Mouse (Mus musculus): ENCODE data around the gene Prlr. TPM values are rescaled to one million over a fixed set of nuclear protein-coding genes. Genes with fewer than 3 reads are reported as not detected.

Gene Prlr
- polyA plus RNA-seq, 1 experiment from 2014 or later = 13.1 TPM

DNA sequence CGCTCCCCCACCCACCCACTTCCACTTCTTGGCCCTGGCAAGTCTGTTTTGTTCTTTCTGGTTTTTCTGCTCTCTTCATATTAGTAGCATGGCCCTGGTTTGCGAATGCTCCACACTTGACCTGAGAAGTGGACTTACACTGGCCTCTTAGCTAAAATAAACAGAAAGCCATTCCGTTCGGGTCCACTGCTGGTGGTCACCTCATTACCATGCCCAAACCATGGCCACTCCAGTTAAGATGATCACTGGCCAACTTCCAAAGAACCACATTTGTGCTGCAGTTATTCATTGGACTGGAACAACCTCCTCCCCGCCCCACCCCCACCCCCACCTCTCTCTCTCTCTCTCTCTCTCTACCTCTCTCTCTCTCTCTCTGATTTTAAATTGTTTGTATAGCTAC, 104.5 kb downstream of the Prlr start:
- Histone ChIP-seq H3K27ac (ENCODE audit: low read depth) (no peak overlapping the region), H3K9ac (replicated peaks) (no peak overlapping the region), H3K9me3 (ENCODE audit: low read length) (no peaks in the 10 kb centered on the region), H3K36me3 (replicated peaks; ENCODE audit: insufficient read depth, low read length) (no peaks in the 10 kb centered on the region), H3K27me3 (ENCODE audit: insufficient read depth, low read length) (no peaks in the 10 kb centered on the region), H3K4me2 (ENCODE audit: low read depth, low read length) (no peak overlapping the region), H3K4me3 (ENCODE audit: low read depth, low read length) (no peak overlapping the region), H3K4me1 (ENCODE audit: insufficient read depth) (no peaks in the 10 kb centered on the region)
- TF ChIP-seq CTCF (IDR thresholded peaks at IDR 0.05; ENCODE audit: low read depth) = no peak
- no peak for TF ChIP-seq EP300 (IDR thresholded peaks at IDR 0.05; ENCODE audit: low read depth)
- WGBS (ENCODE audit: insufficient replicate concordance) = 71% methylated on average over 5 of the region's 5 CpGs
- no peak for DNase-seq
- ATAC-seq = no peak

DNA sequence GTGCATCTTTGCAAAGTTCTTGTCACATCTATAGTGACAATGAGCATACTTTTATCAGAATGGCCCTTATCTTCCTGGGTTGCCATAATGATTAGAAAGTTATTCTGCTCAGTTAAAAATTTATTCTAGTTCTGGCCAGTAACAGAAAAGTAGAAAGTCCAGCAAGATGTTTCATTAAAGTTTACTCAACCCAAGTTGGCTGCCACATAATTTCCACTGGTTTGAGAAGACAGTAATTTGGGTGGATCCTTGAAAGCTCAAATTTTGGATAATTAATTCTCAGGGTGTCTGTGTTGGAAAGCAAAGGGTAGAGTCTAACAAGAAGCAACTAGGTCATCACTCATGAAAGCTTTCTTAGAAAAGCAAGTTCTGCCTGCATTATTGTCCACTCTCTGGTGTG, 106.6 kb downstream of the Prlr start:
- no peak for TF ChIP-seq EP300 (IDR thresholded peaks at IDR 0.05; ENCODE audit: low read depth)
- no peak for TF ChIP-seq CTCF (IDR thresholded peaks at IDR 0.05; ENCODE audit: low read depth)
- Histone ChIP-seq H3K9me3 (ENCODE audit: low read length) (no peaks in the 10 kb centered on the region), H3K27me3 (ENCODE audit: insufficient read depth, low read length) (no peaks in the 10 kb centered on the region), H3K4me1 (ENCODE audit: insufficient read depth) (no peaks in the 10 kb centered on the region), H3K4me2 (ENCODE audit: low read depth, low read length) (no peak overlapping the region), H3K9ac (replicated peaks) (no peak overlapping the region), H3K36me3 (replicated peaks; ENCODE audit: insufficient read depth, low read length) (no peaks in the 10 kb centered on the region), H3K27ac (ENCODE audit: low read depth) (no peak overlapping the region), H3K4me3 (ENCODE audit: low read depth, low read length) (no peak overlapping the region)
- ATAC-seq (no peak), DNase-seq (no peak)

DNA sequence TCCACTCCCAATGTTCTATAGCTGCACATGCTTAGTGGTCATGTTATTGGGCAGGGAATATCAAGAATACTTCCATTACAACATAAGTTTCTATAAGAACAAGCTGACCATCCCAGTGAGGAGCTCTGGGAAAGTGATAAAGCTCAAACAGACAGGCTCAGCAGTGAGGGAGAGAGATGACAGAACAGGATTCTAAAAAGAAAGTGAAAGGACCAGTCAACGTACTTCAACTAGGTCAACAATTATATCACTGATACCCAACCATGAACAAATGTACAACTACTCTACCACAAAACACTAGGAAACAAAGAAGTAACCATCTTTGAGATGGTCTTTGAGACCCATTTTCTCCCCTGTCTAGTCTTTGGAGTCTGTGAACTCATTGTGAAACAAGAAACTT, 119.5 kb downstream of the Prlr start:
- H3K4me1 ChIP-seq (ENCODE audit: insufficient read depth) = peaks cover 6% of the 10 kb centered on the region; the same call in 1 of the 2 replicates
- H3K9me3 ChIP-seq (ENCODE audit: low read length) = no peaks in the 10 kb centered on the region
- H3K4me3 ChIP-seq (ENCODE audit: low read depth, low read length) = no peak overlapping the region
- H3K4me2 ChIP-seq (ENCODE audit: low read depth, low read length) = no peak overlapping the region
- ATAC-seq (no peak), DNase-seq (no peak)
- H3K9ac ChIP-seq (replicated peaks) = no peak overlapping the region
- H3K27me3 ChIP-seq (ENCODE audit: insufficient read depth, low read length) = no peaks in the 10 kb centered on the region
- H3K27ac ChIP-seq (ENCODE audit: low read depth) = no peak overlapping the region
- 71% methylated on average over 1 of the region's 1 CpGs for WGBS (ENCODE audit: insufficient replicate concordance)
- TF ChIP-seq CTCF (IDR thresholded peaks at IDR 0.05; ENCODE audit: low read depth) (no peak), EP300 (IDR thresholded peaks at IDR 0.05; ENCODE audit: low read depth) (no peak)
- no peaks in the 10 kb centered on the region for H3K36me3 ChIP-seq (replicated peaks; ENCODE audit: insufficient read depth, low read length)

DNA sequence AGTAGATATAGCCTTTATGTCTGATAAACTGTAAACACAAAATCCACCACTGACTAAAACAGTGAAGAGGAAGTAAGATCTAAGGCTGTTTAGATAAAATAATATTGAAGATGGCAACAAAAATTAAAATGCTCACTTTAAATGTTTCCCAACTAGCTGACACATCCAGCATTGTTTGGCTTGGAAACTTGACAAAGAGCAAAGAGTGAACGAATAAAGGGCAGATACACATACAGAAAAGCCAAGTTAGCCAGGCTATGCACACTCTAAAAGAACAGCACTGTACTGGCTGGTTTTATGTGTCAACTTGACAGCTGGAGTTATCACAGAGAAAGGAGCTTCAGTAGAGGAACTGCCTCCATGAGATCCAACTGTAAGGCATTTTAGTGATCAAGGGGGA, 121.0 kb downstream of the Prlr start:
- no peak; the same call in 1 of the 2 replicates for ATAC-seq
- peaks cover 6% of the 10 kb centered on the region; the same call in 1 of the 2 replicates for H3K4me1 ChIP-seq (ENCODE audit: insufficient read depth)
- no peak for DNase-seq
- H3K9ac ChIP-seq (replicated peaks) = no peak overlapping the region
- no peaks in the 10 kb centered on the region for H3K27me3 ChIP-seq (ENCODE audit: insufficient read depth, low read length)
- H3K4me2 ChIP-seq (ENCODE audit: low read depth, low read length) = no peak overlapping the region
- TF ChIP-seq EP300 (IDR thresholded peaks at IDR 0.05; ENCODE audit: low read depth) = no peak
- no peak for TF ChIP-seq CTCF (IDR thresholded peaks at IDR 0.05; ENCODE audit: low read depth)
- no peak overlapping the region for H3K27ac ChIP-seq (ENCODE audit: low read depth)
- H3K4me3 ChIP-seq (ENCODE audit: low read depth, low read length) = no peak overlapping the region
- WGBS (ENCODE audit: insufficient replicate concordance) = 27% methylated on average over 1 of the region's 1 CpGs
- no peaks in the 10 kb centered on the region for H3K9me3 ChIP-seq (ENCODE audit: low read length)
- no peaks in the 10 kb centered on the region for H3K36me3 ChIP-seq (replicated peaks; ENCODE audit: insufficient read depth, low read length)

DNA sequence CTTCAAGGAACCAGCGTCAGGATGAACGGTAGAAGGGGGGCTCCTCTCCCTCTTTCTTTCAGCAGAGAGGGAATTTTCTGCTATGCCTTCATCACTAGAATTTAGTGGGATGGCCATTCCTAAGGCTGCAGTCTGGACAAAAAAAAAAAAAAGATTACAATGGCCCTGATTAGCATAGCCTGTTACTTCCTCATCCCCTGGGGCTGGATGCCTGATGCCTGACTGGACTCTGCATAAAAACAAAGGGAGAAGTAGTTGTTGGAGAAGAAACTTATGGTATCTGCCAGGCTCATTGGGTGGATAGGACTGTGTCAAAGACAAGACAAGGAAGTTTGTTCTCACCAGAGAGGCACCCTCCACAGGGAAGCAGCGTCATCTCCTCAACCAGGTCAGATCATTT, 122.4 kb downstream of the Prlr start:
- WGBS (ENCODE audit: insufficient replicate concordance) = 74% methylated on average over 3 of the region's 3 CpGs
- no peak overlapping the region for H3K27ac ChIP-seq (ENCODE audit: low read depth)
- H3K9me3 ChIP-seq (ENCODE audit: low read length) = no peaks in the 10 kb centered on the region
- no peak overlapping the region for H3K4me2 ChIP-seq (ENCODE audit: low read depth, low read length)
- no peak for DNase-seq
- no peaks in the 10 kb centered on the region for H3K36me3 ChIP-seq (replicated peaks; ENCODE audit: insufficient read depth, low read length)
- no peak overlapping the region for H3K9ac ChIP-seq (replicated peaks)
- no peak overlapping the region for H3K4me3 ChIP-seq (ENCODE audit: low read depth, low read length)
- ATAC-seq = no peak
- H3K27me3 ChIP-seq (ENCODE audit: insufficient read depth, low read length) = no peaks in the 10 kb centered on the region
- no peak for TF ChIP-seq CTCF (IDR thresholded peaks at IDR 0.05; ENCODE audit: low read depth)
- no peak for TF ChIP-seq EP300 (IDR thresholded peaks at IDR 0.05; ENCODE audit: low read depth)
- H3K4me1 ChIP-seq (ENCODE audit: insufficient read depth) = peaks cover 6% of the 10 kb centered on the region; the same call in 1 of the 2 replicates

DNA sequence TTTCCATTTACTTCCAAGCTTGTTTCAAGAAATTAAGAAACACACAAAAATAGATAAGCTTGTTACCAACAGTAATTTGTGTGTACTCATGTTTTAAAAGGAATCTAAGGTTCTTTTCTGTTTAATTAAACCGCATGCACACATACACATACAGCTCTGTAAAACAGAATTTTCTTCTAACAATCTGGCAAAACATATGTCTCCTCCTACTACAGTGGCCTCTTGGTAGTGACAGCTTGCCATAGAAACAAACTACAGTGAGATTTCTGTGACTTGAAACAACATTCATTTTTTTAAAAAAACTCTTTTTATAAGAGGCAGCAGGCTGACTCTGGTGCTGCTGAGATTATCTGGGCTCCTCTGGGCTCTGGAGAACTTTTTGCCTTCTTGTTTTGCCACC, 129.4 kb downstream of the Prlr start:
- no peaks in the 10 kb centered on the region for H3K36me3 ChIP-seq (replicated peaks; ENCODE audit: insufficient read depth, low read length)
- H3K4me2 ChIP-seq (ENCODE audit: low read depth, low read length) = no peak overlapping the region
- H3K9me3 ChIP-seq (ENCODE audit: low read length) = no peaks in the 10 kb centered on the region
- TF ChIP-seq EP300 (IDR thresholded peaks at IDR 0.05; ENCODE audit: low read depth) = no peak
- no peak for TF ChIP-seq CTCF (IDR thresholded peaks at IDR 0.05; ENCODE audit: low read depth)
- H3K4me3 ChIP-seq (ENCODE audit: low read depth, low read length) = no peak overlapping the region
- no peak overlapping the region for H3K27ac ChIP-seq (ENCODE audit: low read depth)
- no peaks in the 10 kb centered on the region for H3K27me3 ChIP-seq (ENCODE audit: insufficient read depth, low read length)
- H3K9ac ChIP-seq (replicated peaks) = no peak overlapping the region
- WGBS (ENCODE audit: insufficient replicate concordance) = 78% methylated on average over 1 of the region's 1 CpGs
- no peaks in the 10 kb centered on the region for H3K4me1 ChIP-seq (ENCODE audit: insufficient read depth)
- DNase-seq = no peak
- ATAC-seq = no peak

DNA sequence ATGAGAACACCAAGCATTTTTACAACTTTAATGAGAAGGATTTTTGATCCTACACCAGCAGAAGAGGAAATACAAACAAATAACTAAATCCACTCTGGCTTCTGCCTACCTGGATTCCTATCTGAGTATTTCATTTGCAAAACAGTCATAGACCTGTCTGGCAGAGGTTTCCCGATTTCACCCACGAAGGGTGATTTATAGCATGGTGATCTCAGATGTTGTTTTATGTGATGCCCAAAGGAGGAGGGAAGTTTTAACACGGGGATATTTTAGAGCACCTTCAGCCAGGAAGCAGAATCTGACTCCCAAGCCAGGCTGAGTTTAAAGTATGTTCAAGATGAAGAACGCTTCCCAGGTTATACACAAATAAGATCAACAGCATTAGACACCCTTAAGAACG, 134.8 kb downstream of the Prlr start:
- Histone ChIP-seq H3K4me1 (ENCODE audit: insufficient read depth) (no peaks in the 10 kb centered on the region), H3K9me3 (ENCODE audit: low read length) (no peaks in the 10 kb centered on the region), H3K27ac (ENCODE audit: low read depth) (no peak overlapping the region), H3K9ac (replicated peaks) (no peak overlapping the region), H3K4me2 (ENCODE audit: low read depth, low read length) (no peak overlapping the region), H3K36me3 (replicated peaks; ENCODE audit: insufficient read depth, low read length) (no peaks in the 10 kb centered on the region), H3K4me3 (ENCODE audit: low read depth, low read length) (no peak overlapping the region), H3K27me3 (ENCODE audit: insufficient read depth, low read length) (no peaks in the 10 kb centered on the region)
- 68% methylated on average over 5 of the region's 5 CpGs for WGBS (ENCODE audit: insufficient replicate concordance)
- TF ChIP-seq EP300 (IDR thresholded peaks at IDR 0.05; ENCODE audit: low read depth) (no peak), CTCF (IDR thresholded peaks at IDR 0.05; ENCODE audit: low read depth) (no peak)
- DNase-seq (no peak), ATAC-seq (no peak)

Measured in liver, postnatal 0 days (tissue).